Mouse (Mus musculus): Measurements from ENCODE around the gene Kifc3. TPM values are rescaled to one million over a fixed set of nuclear protein-coding genes. Genes with fewer than 3 reads are reported as not detected.

Gene Kifc3
- total and polyA plus RNA-seq, 2 experiments = 6.8 to 28.3 TPM

GRCm38 (mm10) chr8:95084261-95084660 lies 118.4 kb downstream of the Kifc3 start:
- H3K9ac ChIP-seq (ENCODE audit: low read depth, low read length) = no peak overlapping the region
- WGBS = 88% methylated on average over 4 of the region's 4 CpGs
- DNase-seq (ENCODE audit: extremely low read depth, low read depth, low spot score) = no peak
- H3K27ac ChIP-seq (replicated peaks; ENCODE audit: insufficient read depth, low read depth, low read length) = no peak overlapping the region
- no peaks in the 10 kb centered on the region for H3K27me3 ChIP-seq (ENCODE audit: control insufficient read depth, insufficient read depth, low read length)
- H3K79me2 ChIP-seq (ENCODE audit: control insufficient read depth, insufficient read depth, low read length) = no peaks in the 10 kb centered on the region
- no peak for TF ChIP-seq CTCF (IDR thresholded peaks at IDR 0.05; ENCODE audit: low read depth, low read length)
- no peak for TF ChIP-seq POLR2A (IDR thresholded peaks at IDR 0.05; ENCODE audit: extremely low read depth, insufficient read depth, low read length)
- H3K4me1 ChIP-seq (ENCODE audit: control insufficient read depth, insufficient read depth, low read length) = peaks cover 3% of the 10 kb centered on the region; the same call in 1 of the 2 replicates
- H3K36me3 ChIP-seq (ENCODE audit: control insufficient read depth, insufficient read depth, low read length) = no peaks in the 10 kb centered on the region
- no peak overlapping the region for H3K4me3 ChIP-seq (ENCODE audit: insufficient read depth, low read depth, low read length)

GRCm38 (mm10) chr8:95081650-95082049 lies 121.0 kb downstream of the Kifc3 start:
- Histone ChIP-seq H3K4me1 (ENCODE audit: control insufficient read depth, insufficient read depth, low read length) (peaks cover 3% of the 10 kb centered on the region; the same call in 1 of the 2 replicates), H3K4me3 (ENCODE audit: insufficient read depth, low read depth, low read length) (peak overlapping the region; percentile 84), H3K36me3 (ENCODE audit: control insufficient read depth, insufficient read depth, low read length) (no peaks in the 10 kb centered on the region), H3K27me3 (ENCODE audit: control insufficient read depth, insufficient read depth, low read length) (no peaks in the 10 kb centered on the region), H3K27ac (replicated peaks; ENCODE audit: insufficient read depth, low read depth, low read length) (no peak overlapping the region), H3K79me2 (ENCODE audit: control insufficient read depth, insufficient read depth, low read length) (no peaks in the 10 kb centered on the region), H3K9ac (ENCODE audit: low read depth, low read length) (peak overlapping the region; percentile 65)
- no peak for DNase-seq (ENCODE audit: extremely low read depth, low read depth, low spot score)
- WGBS = 11% methylated on average over 11 of the region's 11 CpGs
- no peak for TF ChIP-seq CTCF (IDR thresholded peaks at IDR 0.05; ENCODE audit: low read depth, low read length)
- no peak for TF ChIP-seq POLR2A (IDR thresholded peaks at IDR 0.05; ENCODE audit: extremely low read depth, insufficient read depth, low read length)

- peaks cover 3% of the 10 kb centered on the region; the same call in 1 of the 2 replicates for H3K4me1 ChIP-seq (ENCODE audit: control insufficient read depth, insufficient read depth, low read length)
- H3K4me3 ChIP-seq (ENCODE audit: insufficient read depth, low read depth, low read length) = peak within 1 kb of the TSS; percentile 84
- TF ChIP-seq POLR2A (IDR thresholded peaks at IDR 0.05; ENCODE audit: extremely low read depth, insufficient read depth, low read length) = 0 out of 2 replicates have a peak, but pooled peaks have one; percentile 29
- TF ChIP-seq CTCF (IDR thresholded peaks at IDR 0.05; ENCODE audit: low read depth, low read length) = no peak
- H3K36me3 ChIP-seq (ENCODE audit: control insufficient read depth, insufficient read depth, low read length) = no peaks in the 10 kb centered on the region
- WGBS = under 1% methylated on average over 47 of the region's 47 CpGs
- DNase-seq (ENCODE audit: extremely low read depth, low read depth, low spot score) = peak; percentile 99
- no peaks in the 10 kb centered on the region for H3K27me3 ChIP-seq (ENCODE audit: control insufficient read depth, insufficient read depth, low read length)
- no peaks in the 10 kb centered on the region for H3K79me2 ChIP-seq (ENCODE audit: control insufficient read depth, insufficient read depth, low read length)
- peak within 1 kb of the TSS; percentile 27 for H3K27ac ChIP-seq (replicated peaks; ENCODE audit: insufficient read depth, low read depth, low read length)
- H3K9ac ChIP-seq (ENCODE audit: low read depth, low read length) = peak within 1 kb of the TSS; percentile 65
Observed at GRCm38 (mm10) chr8:95080381-95081341, 122.0 kb downstream of the Kifc3 start, which contains the start of gene Katnb1. Gene Katnb1, plus strand, starts transcription at chr8:95081186.

GRCm38 (mm10) chr8:95079305-95079704 lies 123.3 kb downstream of the Kifc3 start:
- 93% methylated on average over 4 of the region's 4 CpGs for WGBS

GRCm38 (mm10) chr8:95078055-95078454 lies 124.6 kb downstream of the Kifc3 start:
- TF ChIP-seq POLR2A (IDR thresholded peaks at IDR 0.05; ENCODE audit: extremely low read depth, insufficient read depth, low read length) (no peak), CTCF (IDR thresholded peaks at IDR 0.05; ENCODE audit: low read depth, low read length) (no peak)
- Histone ChIP-seq H3K4me1 (ENCODE audit: control insufficient read depth, insufficient read depth, low read length) (peaks cover 3% of the 10 kb centered on the region; the same call in 1 of the 2 replicates), H3K79me2 (ENCODE audit: control insufficient read depth, insufficient read depth, low read length) (no peaks in the 10 kb centered on the region), H3K27ac (replicated peaks; ENCODE audit: insufficient read depth, low read depth, low read length) (no peak overlapping the region), H3K36me3 (ENCODE audit: control insufficient read depth, insufficient read depth, low read length) (no peaks in the 10 kb centered on the region), H3K9ac (ENCODE audit: low read depth, low read length) (no peak overlapping the region), H3K4me3 (ENCODE audit: insufficient read depth, low read depth, low read length) (no peak overlapping the region), H3K27me3 (ENCODE audit: control insufficient read depth, insufficient read depth, low read length) (no peaks in the 10 kb centered on the region)
- DNase-seq (ENCODE audit: extremely low read depth, low read depth, low spot score) = no peak
- 87% methylated on average over 3 of the region's 3 CpGs for WGBS

More at GRCm38 (mm10) chr8:95079305-95079704, 123.3 kb downstream of the Kifc3 start:
- Histone ChIP-seq H3K4me3 (ENCODE audit: insufficient read depth, low read depth, low read length) (no peak overlapping the region), H3K27ac (replicated peaks; ENCODE audit: insufficient read depth, low read depth, low read length) (no peak overlapping the region), H3K27me3 (ENCODE audit: control insufficient read depth, insufficient read depth, low read length) (no peaks in the 10 kb centered on the region), H3K4me1 (ENCODE audit: control insufficient read depth, insufficient read depth, low read length) (peaks cover 3% of the 10 kb centered on the region; the same call in 1 of the 2 replicates), H3K36me3 (ENCODE audit: control insufficient read depth, insufficient read depth, low read length) (no peaks in the 10 kb centered on the region), H3K9ac (ENCODE audit: low read depth, low read length) (no peak overlapping the region), H3K79me2 (ENCODE audit: control insufficient read depth, insufficient read depth, low read length) (no peaks in the 10 kb centered on the region)
- TF ChIP-seq POLR2A (IDR thresholded peaks at IDR 0.05; ENCODE audit: extremely low read depth, insufficient read depth, low read length) = no peak
- TF ChIP-seq CTCF (IDR thresholded peaks at IDR 0.05; ENCODE audit: low read depth, low read length) = no peak
- DNase-seq (ENCODE audit: extremely low read depth, low read depth, low spot score) = no peak

Data from liver, adult 2 months (tissue).